Mouse (Mus musculus) left cerebral cortex, postnatal 10 days (tissue): Measurements from ENCODE around the gene Tmem150b. TPM values are rescaled to one million over a fixed set of nuclear protein-coding genes. Genes with fewer than 3 reads are reported as not detected.

ENCODE experiments used
- DNase-seq, 2 experiments: peaks; one replicate each; pipeline ENCODE4 v3.0.0; 2021 to 2022; ENCODE audit warnings: low spot score in 2 of 2, mixed read lengths in 1 of 2; ENCODE audit errors: extremely low spot score in 1 of 2
- intact Hi-C: fragments of 180-260 bp; cut with DNase I; formaldehyde crosslinking; loops from one replicate; pipeline ENCODE4 v1.15.1; 2025
- total RNA-seq, 2 experiments: library from RNA; stranded (reverse); gene quantifications; 2 replicates each; pipeline ENCODE4 v1.2.3; 2021

Gene Tmem150b
- not detected for total RNA-seq

GRCm38 (mm10) chr7:4725169-4725568 lies at the start of gene Tmem150b:
TSS of gene Tmem150b (minus strand) at chr7:4725249.
- intact Hi-C loops = no loop called here
- no peak for DNase-seq

DNA sequence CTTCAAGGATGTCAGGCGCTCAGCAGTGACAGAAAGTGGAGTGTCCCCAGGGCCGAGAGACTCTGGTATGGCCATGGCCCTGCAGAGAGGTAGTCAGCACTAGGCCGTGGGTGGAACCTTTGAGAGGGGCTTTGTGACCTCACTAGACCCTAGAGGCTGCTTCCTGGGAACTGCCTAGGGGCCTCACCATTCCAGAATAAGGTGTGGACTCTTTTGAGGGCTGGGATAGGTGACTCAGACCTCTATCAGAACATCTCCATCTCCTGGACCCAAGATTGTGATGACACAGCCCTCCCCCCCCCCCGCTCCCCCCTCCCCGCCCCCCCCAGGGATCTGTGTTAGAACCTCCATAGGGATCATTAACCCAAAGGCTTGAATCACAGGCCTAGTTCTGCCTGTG lies 46.2 kb upstream of the Tmem150b start, which contains the start of gene Fam71e2:
TSS of gene Fam71e2 (minus strand) at position 101 of the 400 bp plus-strand sequence.
- no peak for DNase-seq
- intact Hi-C loops = no loop called here

GRCm38 (mm10) chr7:4764946-4765710 lies 40.1 kb upstream of the Tmem150b start:
- intact Hi-C loops = no loop called here
- no peak for DNase-seq

DNA sequence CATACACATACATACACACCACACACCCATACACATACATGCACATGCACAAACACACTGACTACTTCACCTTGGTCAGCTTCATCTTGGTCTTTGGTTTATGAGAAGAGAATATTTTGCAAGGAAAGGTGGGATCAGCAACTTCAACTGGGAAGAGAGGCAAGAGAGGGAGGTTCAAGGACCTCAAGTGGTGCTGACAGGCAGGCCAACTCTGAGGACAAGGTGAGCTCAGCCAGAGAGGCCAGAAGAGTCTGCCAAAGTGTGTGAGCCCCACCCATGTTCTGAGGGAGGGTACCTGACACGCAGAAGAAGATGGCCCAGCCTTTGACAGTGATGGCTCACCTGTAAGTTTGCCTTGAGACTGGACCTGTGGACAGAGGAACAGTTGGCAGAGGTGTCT lies 34.6 kb upstream of the Tmem150b start:
- DNase-seq = no peak
- intact Hi-C loops = no loop called here

DNA sequence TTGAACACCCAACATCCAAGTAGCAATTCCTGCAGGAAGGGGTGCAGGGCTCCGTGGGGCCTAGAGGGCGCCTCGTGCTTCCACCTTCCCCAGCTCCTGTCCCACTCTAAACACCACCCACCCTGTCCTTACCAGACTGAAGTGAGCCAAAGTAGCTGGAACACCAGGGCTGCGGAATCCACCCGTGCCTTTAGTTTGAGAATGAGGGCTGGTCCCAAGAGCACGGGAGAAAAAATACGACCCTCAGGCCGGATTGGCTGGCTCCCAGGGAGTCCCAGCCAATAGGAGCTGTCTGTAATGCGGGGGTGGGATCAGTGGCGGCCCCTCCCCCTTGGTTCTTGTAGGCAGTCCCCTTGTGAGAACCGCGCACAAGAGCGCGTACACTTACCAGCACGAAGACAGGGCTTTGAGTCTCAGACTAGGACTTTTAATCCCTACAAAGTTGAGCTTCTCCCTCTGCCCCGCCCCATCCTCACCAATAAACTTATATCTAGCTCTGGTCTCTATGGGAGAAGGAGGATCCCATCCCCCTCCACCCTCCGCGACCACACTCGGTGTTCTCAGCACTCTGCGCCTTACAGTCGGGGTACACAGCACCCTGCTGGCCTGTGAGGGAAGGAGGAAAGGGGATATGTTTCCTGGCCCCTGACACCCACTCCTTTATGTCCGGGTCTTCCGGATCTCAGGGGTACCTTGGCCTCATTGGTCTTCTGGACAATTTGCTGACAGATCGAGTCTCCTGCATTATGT lies 27.9 kb upstream of the Tmem150b start, which contains the start of gene Cox6b2:
TSS of gene Cox6b2 (minus strand) at position 274 of the 750 bp plus-strand sequence.
- intact Hi-C loops = no loop called here
- peak; percentile 69 to 93 for DNase-seq

- DNase-seq = peak in 1 of 2 experiments; percentile 63
- intact Hi-C loops = no loop called here
Observed at GRCm38 (mm10) chr7:4751971-4752820, 27.1 kb upstream of the Tmem150b start.

GRCm38 (mm10) chr7:4749169-4749568 lies 24.1 kb upstream of the Tmem150b start:
- DNase-seq = no peak
- intact Hi-C loops = no loop called here

DNA sequence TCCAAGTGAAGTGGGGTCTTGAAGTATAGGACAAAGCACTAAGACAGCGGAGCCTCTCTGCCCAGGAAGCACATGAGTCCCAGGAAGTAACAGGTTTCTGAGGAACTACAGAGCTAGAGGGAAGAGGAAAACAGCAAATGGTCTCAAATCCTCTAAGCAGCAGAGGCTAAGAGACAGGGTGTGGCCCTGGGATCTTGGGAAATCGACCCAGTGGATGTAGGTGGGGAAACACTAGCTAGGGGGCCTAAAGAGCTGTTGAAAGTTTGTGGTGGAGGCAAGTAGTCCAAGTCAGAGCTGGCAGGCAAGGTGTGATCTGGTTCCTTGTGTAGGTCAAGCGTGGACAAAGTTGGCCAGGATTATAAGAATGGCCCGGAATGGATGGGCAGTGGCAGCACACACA lies 23.3 kb upstream of the Tmem150b start:
- intact Hi-C loops = no loop called here
- DNase-seq = no peak

DNA sequence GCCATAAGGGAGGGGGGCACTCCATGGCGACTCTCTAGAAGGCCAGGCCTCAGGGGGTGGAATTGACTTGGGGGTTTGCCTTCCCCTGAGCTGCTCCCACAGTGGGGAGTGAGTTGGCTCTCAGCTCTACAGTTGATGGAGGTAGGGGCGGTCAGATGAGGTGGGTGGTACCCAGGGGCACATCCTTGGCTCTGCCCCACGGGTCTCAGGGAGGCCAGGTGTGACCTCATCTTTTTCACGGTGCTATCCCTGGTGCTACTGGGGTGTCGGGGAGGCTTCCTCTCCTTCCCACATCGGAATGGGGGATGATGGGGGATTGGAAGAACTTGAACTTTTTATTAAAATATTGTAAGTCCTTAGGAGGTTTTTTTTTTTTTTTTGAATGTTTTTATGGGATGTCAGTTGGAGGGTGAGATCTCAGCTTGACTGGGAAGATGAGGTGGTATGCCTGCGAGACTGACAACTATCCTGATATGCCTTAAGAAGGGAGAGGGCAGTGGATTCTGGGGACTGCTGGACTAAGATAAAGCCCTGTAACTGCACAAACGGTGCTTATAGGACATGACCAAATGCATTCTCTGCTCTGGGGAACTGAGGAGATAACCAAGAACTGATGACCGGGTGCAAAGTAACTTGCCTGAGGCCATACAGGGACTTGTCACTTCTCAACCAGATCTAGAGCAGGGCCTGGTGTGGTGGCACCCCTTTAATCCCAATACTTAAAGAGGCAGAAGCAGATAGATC lies 22.3 kb upstream of the Tmem150b start:
- intact Hi-C loops = no loop called here
- DNase-seq = no peak

DNA sequence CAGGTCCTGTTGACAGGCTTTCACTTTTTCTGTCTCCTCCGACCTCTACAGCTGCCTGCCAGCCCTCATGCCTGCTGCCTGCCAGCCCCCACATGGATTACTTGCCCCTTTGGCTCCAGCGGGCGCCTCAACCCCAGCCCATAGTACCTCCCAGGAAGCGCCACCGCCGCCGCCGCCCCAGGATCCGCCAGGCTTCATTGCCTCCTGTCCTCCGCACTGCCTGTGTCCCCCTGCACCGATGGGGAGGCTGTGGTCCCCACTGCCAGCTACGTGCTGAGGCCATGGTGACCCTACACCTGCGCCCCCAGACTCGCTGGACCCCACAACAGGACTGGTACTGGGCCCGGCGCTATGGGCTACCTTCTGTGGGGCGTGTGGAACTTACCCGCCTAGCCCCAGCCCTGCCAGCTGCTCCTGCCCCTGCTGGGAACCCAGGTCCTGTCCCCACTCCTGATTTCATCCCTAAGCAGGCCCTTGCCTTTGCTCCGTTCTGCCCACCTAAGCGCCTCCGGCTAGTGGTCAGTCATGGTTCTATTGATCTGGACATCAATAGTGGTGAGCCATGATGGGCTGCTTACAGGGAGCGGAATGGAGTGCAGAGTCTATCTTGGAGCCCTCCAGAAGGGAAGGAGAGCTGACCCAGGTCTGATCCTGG lies 21.4 kb upstream of the Tmem150b start:
- DNase-seq = no peak

DNA sequence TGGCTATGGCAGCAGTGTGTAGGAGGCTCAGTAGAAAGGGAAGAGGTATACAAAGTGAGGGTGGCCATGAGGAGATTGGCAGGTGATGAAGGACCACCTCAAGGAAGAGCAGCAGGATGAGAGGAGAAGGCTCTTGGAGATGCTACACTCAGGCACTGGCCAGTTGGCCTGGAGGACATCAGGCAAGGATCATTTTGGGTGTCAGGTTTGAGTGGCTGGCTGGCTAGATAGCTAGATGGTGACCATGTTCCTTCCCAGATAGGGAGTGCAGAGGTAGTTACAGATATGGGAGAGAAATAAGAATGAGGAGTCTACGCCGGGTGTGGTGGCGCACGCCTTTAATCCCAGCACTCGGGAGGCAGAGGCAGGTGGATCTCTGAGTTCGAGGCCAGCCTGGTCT lies 19.8 kb upstream of the Tmem150b start:
- no peak for DNase-seq
- intact Hi-C loops = no loop called here

More for the DNA sequence above, 21.4 kb upstream of the Tmem150b start:
- intact Hi-C loops = no loop called here

GRCm38 (mm10) chr7:4743354-4743753 lies 18.3 kb upstream of the Tmem150b start:
- intact Hi-C loops = no loop called here
- DNase-seq = no peak

- intact Hi-C loops = no loop called here
- no peak for DNase-seq
Observed at GRCm38 (mm10) chr7:4742482-4742819, 17.4 kb upstream of the Tmem150b start.

DNA sequence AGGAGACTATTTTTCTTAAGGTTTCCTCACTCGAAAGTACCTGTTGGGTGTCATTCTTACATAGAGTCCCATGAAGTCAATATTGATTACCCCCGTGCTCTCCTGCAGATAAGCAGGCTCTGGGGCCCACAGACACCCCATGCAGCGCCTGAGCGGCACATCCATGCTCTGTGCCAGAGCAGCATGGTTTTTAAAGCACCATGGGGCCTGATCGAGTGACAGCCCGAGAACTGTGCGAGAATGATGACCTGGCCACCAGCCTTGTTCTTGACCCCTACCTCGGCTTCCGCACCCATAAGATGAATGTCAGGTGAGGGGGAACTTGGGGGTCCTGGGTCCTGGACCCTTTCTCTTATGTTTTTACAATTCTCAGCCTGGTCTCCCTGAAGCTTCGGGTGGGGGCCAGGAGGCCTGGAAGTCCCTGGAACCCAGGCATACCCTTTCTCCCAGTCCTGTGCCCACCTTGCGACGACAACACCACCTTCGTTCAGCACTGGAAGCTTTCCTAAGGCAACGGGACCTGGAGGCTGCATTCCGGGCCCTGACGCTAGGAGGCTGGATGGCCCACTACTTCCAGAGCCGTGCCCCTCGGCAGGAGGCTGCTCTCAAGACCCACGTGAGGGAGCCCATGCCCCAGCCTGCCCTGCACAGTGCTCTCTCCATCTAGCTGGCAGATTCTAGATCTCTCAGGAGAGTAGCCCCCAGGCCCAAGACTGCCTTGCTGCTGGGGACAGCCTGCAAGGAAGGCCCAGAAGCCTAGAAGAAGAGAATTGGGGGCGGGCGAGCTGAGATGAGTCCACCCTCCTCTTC lies 16.8 kb upstream of the Tmem150b start:
- intact Hi-C loops = loop anchor here (2.0 kb wide), 1 partner anchor 51 kb away; the partner anchor contains the start of gene Rpl28
- no peak for DNase-seq

GRCm38 (mm10) chr7:4741151-4741550 lies 16.1 kb upstream of the Tmem150b start:
- peak in 1 of 2 experiments; percentile 81 for DNase-seq
- intact Hi-C loops = loop anchor here (2.0 kb wide), 1 partner anchor 52 kb away; the partner anchor contains the start of gene Rpl28

DNA sequence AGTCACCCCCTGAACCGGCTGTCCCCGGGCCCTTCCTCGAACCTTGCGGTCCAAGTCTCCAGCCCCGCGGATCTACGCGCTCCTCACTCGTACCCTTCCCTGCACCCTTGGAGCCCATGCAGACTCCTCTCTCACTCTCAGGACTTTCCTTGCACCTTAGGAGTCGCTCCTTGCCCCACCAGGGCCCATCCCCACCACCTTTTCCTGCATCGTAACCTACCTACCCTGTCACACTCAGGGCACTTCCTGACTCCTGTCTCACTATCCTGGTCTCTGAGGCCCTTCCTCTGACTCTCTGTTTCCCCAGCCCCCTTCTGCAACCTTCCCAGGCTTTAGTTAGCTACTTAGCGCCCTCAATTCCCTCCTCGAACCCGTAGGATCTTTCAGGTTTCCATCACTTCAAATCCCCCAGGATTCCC lies 15.3 kb upstream of the Tmem150b start:
- intact Hi-C loops = loop anchor here (2.0 kb wide), 1 partner anchor 52 kb away; the partner anchor contains the start of gene Rpl28
- DNase-seq = no peak
